Mouse (Mus musculus) cortical plate, adult 2 months (tissue): ENCODE measurements at regions not wholly inside any gene's neighbourhood (a gene's known extent, or its start where the extent isn't known, plus 50 kb on each side); places are given as distances from the start of the nearest gene placed in this dataset.

Source experiments
- CTCF ChIP-seq: fragments of 200-500 bp; IDR thresholded peaks from 2 replicates; pipeline ENCODE4 v1.5.1; 2011; ENCODE audit warnings: mild to moderate bottlenecking, control low read depth, low read length; ENCODE audit not compliant: insufficient read depth; ENCODE audit errors: extremely low read depth
- POLR2A ChIP-seq: fragments of 200-500 bp; IDR thresholded peaks from 2 replicates; pipeline ENCODE4 v1.6.1; 2011; ENCODE audit warnings: mild to moderate bottlenecking, low read length, control low read depth; ENCODE audit not compliant: insufficient read depth; ENCODE audit errors: extremely low read depth

DNA sequence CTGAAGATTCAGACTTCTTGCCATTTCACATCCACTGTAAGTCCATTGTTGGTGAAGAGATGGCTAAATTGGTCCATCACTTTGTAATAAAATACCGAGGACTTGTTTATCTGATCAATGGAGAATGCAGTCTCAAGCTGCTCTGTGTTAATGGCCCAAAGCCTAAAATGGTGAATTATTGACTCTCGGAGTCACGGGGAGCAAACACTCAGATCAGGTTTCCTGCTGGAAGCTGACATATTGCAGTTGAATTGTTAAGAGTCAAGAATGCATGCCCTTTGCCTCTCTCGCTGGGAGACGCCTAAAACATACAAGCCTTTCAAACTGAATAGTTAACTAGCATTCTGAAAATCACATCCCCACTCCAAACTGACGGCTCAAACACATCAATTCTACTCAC is 129.0 kb upstream of the Irx4 start:
- TF ChIP-seq CTCF (no peak), POLR2A (no peak)
